ENCODE assay signal across 8 mouse cellular contexts in the genomic region with DNA sequence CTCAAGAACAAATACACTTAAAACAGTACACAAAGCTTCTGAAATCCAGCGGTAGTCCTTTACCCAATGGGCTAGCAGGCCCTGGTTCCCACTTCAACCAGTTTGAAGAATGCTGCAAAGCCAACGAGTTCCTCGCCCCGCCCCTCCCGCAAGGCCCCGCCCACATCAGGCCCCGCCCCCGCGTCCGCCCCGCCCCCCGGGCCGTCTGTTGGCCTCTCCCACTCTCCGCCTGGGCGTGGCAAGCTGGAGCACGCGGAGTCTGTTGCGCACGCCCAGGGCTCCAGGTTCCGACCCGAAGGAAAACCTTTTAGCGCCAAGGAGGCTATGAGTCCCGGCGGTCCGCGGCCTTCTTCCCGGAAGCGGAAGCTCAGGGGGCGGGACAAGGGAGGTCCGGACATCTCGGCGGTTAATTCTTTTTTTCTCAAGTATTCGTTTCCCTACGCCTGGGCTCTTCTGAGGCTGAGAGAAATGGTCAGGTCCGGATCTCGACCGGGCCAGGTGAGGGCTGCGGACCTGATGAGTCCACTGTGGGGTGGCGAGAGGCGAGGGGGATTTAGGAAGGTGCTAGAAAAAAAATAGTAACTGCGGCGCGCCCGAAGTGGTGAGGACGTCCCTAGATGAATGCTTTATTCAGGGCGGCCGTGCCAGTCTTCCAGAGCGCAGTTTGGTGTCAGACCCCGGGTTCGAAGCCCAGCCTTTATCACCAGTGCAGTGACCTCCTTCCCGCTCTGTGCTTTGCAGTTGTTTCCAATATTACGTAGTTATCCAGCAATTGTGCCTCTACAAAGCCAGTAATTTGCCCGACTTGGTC. TPM values are rescaled to one million over a fixed set of nuclear protein-coding genes. Genes with fewer than 3 reads are reported as not detected.
A peak's percentile ranks its signal among the peaks of the same experiment; 100 is the strongest.
DNase-seq lines count a peak whose midpoint lies in the region; ATAC-seq and TF ChIP-seq lines count a peak whose summit lies in the region.

A gene (plus strand): TSS at position 283 of the 811 bp plus-strand sequence.

- TF ChIP-seq EP300 in liver, postnatal 0 days (IDR thresholded peaks at IDR 0.05; ENCODE audit: low read depth) = no peak

- no peaks in the 10 kb centered on the region for H3K9me3 ChIP-seq in E14TG2a.4 (ENCODE audit: low read length)
- H3K9me3 ChIP-seq in forebrain, embryonic 12.5 days = no peaks in the 10 kb centered on the region
- H3K9me3 ChIP-seq in liver, postnatal 0 days (ENCODE audit: low read length) = no peaks in the 10 kb centered on the region
- no peaks in the 10 kb centered on the region for H3K9me3 ChIP-seq in neural tube, embryonic 14.5 days (ENCODE audit: control insufficient read depth, low read length)

- peak within 1 kb of the TSS; percentile 83 for H3K27ac ChIP-seq in forebrain, embryonic 12.5 days
- peak within 1 kb of the TSS; percentile 73 for H3K27ac ChIP-seq in liver, postnatal 0 days (ENCODE audit: low read depth)
- peak within 1 kb of the TSS; percentile 71; the same call in 1 of the 2 replicates for H3K27ac ChIP-seq in neural tube, embryonic 14.5 days (ENCODE audit: low read depth, low read length)

- no peak for TF ChIP-seq CTCF in E14TG2a.4 (conservative IDR thresholded peaks at IDR 0.05; ENCODE audit: low read length)
- no peak for TF ChIP-seq CTCF in liver, postnatal 0 days (IDR thresholded peaks at IDR 0.05; ENCODE audit: low read depth)

- peak; percentile 88 for DNase-seq in c-Kit-positive CD71-positive TER-119-positive erythroid progenitor cells, embryonic 14.5 days (ENCODE audit: low spot score)
- peak; percentile 88 to 94 for DNase-seq in heart, postnatal 10 days
- peak; percentile 88 for DNase-seq in large intestine, adult 2 months (ENCODE audit: low read depth, low spot score)
- peak; percentile 95 for DNase-seq in liver, postnatal 0 days
- peak; percentile 92 for DNase-seq in testis, postnatal 10 days (ENCODE audit: low spot score)

- peaks cover 17% of the 10 kb centered on the region for H3K36me3 ChIP-seq in E14TG2a.4 (ENCODE audit: insufficient read depth, low read length)
- no peaks in the 10 kb centered on the region for H3K36me3 ChIP-seq in forebrain, embryonic 12.5 days (replicated peaks)
- no peaks in the 10 kb centered on the region for H3K36me3 ChIP-seq in liver, postnatal 0 days (replicated peaks; ENCODE audit: insufficient read depth, low read length)
- no peaks in the 10 kb centered on the region for H3K36me3 ChIP-seq in neural tube, embryonic 14.5 days (ENCODE audit: control insufficient read depth, insufficient read depth, low read length)

- under 1% methylated on average over 53 of the region's 53 CpGs for WGBS in forebrain, embryonic 12.5 days
- WGBS in large intestine, adult 2 months = 1% methylated on average over 53 of the region's 53 CpGs
- under 1% methylated on average over 53 of the region's 53 CpGs for WGBS in liver, postnatal 0 days (ENCODE audit: insufficient replicate concordance)
- under 1% methylated on average over 50 of the region's 53 CpGs for WGBS in neural tube, embryonic 14.5 days

- ATAC-seq in forebrain, embryonic 12.5 days (ENCODE audit: low FRiP score) = peak; percentile 91
- ATAC-seq in liver, postnatal 0 days = peak; percentile 99
- ATAC-seq in neural tube, embryonic 14.5 days (ENCODE audit: low read depth) = peak; percentile 94

- peaks cover 37% of the 10 kb centered on the region for H3K4me1 ChIP-seq in E14TG2a.4 (replicated peaks; ENCODE audit: low read depth, low read length)
- H3K4me1 ChIP-seq in forebrain, embryonic 12.5 days = peaks cover 13% of the 10 kb centered on the region
- peaks cover 7% of the 10 kb centered on the region for H3K4me1 ChIP-seq in liver, postnatal 0 days (ENCODE audit: insufficient read depth)
- peaks cover 7% of the 10 kb centered on the region for H3K4me1 ChIP-seq in neural tube, embryonic 14.5 days (ENCODE audit: control insufficient read depth, insufficient read depth, low read length)

- intact Hi-C loops in heart, postnatal 10 days (cut with DNase I) = no loop called here

- H3K4me3 ChIP-seq in E14TG2a.4 (replicated peaks; ENCODE audit: low read length) = peak within 1 kb of the TSS; percentile 89
- H3K4me3 ChIP-seq in forebrain, embryonic 12.5 days (replicated peaks) = peak within 1 kb of the TSS; percentile 65
- peak within 1 kb of the TSS; percentile 68 for H3K4me3 ChIP-seq in liver, postnatal 0 days (ENCODE audit: low read depth, low read length)
- peak within 1 kb of the TSS; percentile 43 for H3K4me3 ChIP-seq in neural tube, embryonic 14.5 days (ENCODE audit: low read depth, low read length)

- peak within 1 kb of the TSS; percentile 63 for H3K9ac ChIP-seq in forebrain, embryonic 12.5 days
- peak within 1 kb of the TSS; percentile 71 for H3K9ac ChIP-seq in liver, postnatal 0 days (replicated peaks)
- H3K9ac ChIP-seq in neural tube, embryonic 14.5 days (replicated peaks; ENCODE audit: low read depth, low read length) = peak within 1 kb of the TSS; percentile 61

- peaks cover 7% of the 10 kb centered on the region for H3K27me3 ChIP-seq in E14TG2a.4 (ENCODE audit: insufficient read depth, low read length)
- H3K27me3 ChIP-seq in forebrain, embryonic 12.5 days = no peaks in the 10 kb centered on the region
- no peaks in the 10 kb centered on the region for H3K27me3 ChIP-seq in liver, postnatal 0 days (ENCODE audit: insufficient read depth, low read length)
- no peaks in the 10 kb centered on the region for H3K27me3 ChIP-seq in neural tube, embryonic 14.5 days (ENCODE audit: control insufficient read depth, insufficient read depth, low read length)

- H3K4me2 ChIP-seq in forebrain, embryonic 12.5 days = peak within 1 kb of the TSS; percentile 70
- H3K4me2 ChIP-seq in liver, postnatal 0 days (ENCODE audit: low read depth, low read length) = peak within 1 kb of the TSS; percentile 91
- peak within 1 kb of the TSS; percentile 94 for H3K4me2 ChIP-seq in neural tube, embryonic 14.5 days (ENCODE audit: low read depth, low read length)

RNA-seq across cellular contexts. Expression of the gene that starts here (rescaled TPM):
- polyA plus RNA-seq in forebrain, embryonic 12.5 days (2016; fragmentation: Nextera tagmentation; extraction: Ambion mirVana) = 10.4 and 12.0 TPM in 2 replicates
- 1 to 10 TPM; 3.8 to 5.3 TPM for total RNA-seq in heart, postnatal 10 days (2021)
- 1.7 and 2.1 TPM in 2 replicates for polyA plus RNA-seq in large intestine, adult 2 months (2012; rRNA removed)
- 1.2 and 1.3 TPM in 2 replicates for polyA plus RNA-seq in liver, postnatal 0 days (2015; fragmentation: Nextera tagmentation; extraction: Ambion mirVana)
- 4.2 and 5.2 TPM in 2 replicates for polyA plus RNA-seq in neural tube, embryonic 14.5 days (2014; fragmentation: Nextera tagmentation; extraction: Ambion mirVana)

Comparison
In these comparisons a context has a peak if more than half of its experiments do, and no peak if none do; other contexts are left out.
1. Peak in every context shown above with its lines: DNase-seq, ATAC-seq, H3K4me3 ChIP-seq and H3K27ac ChIP-seq.